Mouse (Mus musculus) fibroblast of lung, adult 2 months (primary cell): ENCODE results near the gene Olfr935.

Experiments used
- DNase-seq: peaks from one replicate; pipeline ENCODE4 v3.0.0-alpha.2; 2011; ENCODE audit warnings: low read depth

Olfr935 gene

GRCm38 (mm10) chr9:38999583-38999982, at the start of gene Olfr935:
Gene Olfr935, minus strand, starts transcription at chr9:38999683.
- DNase-seq, result no peak

DNA sequence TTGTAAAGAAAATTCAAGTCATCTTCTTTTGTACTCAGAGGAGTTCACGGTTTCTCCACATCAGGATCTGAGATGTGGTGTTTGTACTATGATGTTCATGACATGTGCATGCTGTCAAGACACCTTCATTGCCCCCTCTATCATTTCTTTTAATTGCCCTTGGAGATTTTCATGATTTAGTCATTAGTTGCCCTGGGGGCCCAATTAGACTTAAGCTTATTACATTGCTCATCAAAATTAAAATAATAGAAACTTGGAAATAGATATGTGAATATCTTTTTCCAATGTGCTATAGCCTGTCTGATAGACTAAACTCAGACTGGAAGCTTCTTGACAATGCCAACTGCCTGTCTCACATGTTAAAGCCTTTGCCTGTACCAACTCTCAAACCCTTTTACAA, 23.8 kb upstream of the Olfr935 start, which contains the start of gene Olfr146:
Gene Olfr146 (minus strand): TSS at position 101 of the 400 bp plus-strand sequence.
- no peak for DNase-seq

DNA sequence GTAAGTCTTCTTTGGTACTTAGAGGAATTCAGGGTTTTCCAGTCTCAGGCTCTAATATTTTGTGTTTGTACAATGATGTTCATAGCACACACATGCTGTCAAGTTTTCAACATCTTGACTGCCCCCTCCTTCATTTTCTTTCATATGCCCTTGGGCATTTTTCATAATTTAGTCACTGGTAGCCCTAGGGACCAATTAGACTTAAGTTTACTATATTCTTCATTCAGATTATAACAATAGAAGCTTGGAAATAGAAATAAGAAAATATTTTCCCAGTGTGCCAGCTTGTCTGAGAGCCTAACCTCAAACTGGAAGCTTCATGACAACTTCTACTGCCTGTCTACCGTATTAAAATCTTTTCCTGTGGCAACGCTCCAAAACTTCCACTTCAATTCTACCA, 11.3 kb downstream of the Olfr935 start, which contains the start of gene Olfr934:
Gene Olfr934 (minus strand): TSS at position 101 of the 400 bp plus-strand sequence.
- no peak for DNase-seq

DNA sequence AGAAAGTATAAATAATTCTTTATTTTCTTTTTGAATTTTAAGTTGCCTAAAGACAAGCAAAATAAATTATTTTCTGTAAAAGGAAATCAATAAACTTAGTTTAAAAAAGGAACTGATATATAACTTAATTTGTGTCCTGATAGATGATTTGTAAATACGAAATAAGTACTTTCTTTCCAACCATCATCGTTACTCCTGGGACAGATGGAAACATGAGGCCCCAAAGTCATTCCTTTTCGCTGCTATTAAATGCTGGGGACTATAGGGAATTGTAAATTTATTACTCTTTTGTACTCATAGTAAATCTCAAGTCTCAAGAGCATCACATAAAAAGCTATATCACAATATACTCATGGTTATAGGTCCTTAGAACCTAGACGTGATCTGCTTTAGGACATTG, 27.5 kb downstream of the Olfr935 start, which contains the start of gene Olfr933:
Gene Olfr933 (plus strand): TSS at position 301 of the 400 bp plus-strand sequence.
- no peak for DNase-seq

DNA sequence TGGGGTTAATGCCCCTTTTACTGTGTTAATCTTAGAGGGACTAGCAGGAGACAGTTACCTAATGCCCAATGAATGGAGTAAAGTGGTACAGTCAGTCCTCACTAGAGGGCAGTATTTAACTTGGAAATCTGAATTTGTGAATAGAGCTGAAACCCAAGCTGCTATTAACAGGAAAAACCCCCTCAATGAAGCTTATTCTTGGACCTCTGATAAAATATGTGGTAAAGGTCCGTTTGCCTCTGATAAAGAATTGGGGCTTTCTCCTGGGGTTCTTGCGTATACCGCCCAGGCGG, 45.4 kb downstream of the Olfr935 start:
- DNase-seq, result no peak

GRCm38 (mm10) chr9:38953401-38954123, 45.9 kb downstream of the Olfr935 start:
- no peak for DNase-seq
